Mouse (Mus musculus): Measurements from ENCODE around the gene Rtn1.

- no peak for TF ChIP-seq CTCF (IDR thresholded peaks at IDR 0.05; ENCODE audit: low read depth)
- no peak for TF ChIP-seq EP300 (IDR thresholded peaks at IDR 0.05; ENCODE audit: low read depth)
Measured at GRCm38 (mm10) chr12:72284576-72284975, 124.3 kb downstream of the Rtn1 start.
